Mouse (Mus musculus): ENCODE data around the gene Sfrp5. TPM values are rescaled to one million over a fixed set of nuclear protein-coding genes. Genes with fewer than 3 reads are reported as not detected.

Sfrp5 gene
- polyA plus RNA-seq, 1 experiment from 2014 or later = 5.7 TPM

DNA sequence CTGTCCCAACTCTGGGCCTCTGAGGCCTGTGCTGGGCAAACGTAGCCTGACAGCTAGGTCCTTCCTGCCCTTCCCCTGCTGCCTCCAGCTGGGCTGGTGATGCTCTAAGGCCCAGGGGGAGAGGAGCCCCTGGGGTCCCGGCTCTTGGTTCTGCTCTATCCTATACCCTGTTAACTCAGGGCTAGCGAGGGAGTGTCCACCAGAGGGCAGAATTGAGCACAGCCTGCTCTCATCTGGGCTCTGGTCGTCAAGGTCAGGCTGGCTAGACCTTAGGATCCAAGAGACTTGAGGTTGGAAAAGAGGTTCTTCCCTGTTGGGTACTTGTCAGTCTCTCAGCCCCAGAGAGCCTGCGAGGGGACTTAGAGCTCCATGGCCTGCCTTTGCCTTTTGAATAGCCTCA, 11.6 kb downstream of the Sfrp5 start:
- 15% methylated on average over 5 of the region's 5 CpGs for WGBS (ENCODE audit: insufficient replicate concordance)
- Histone ChIP-seq H3K4me3 (ENCODE audit: low read depth, low read length) (no peak overlapping the region), H3K27ac (ENCODE audit: low read depth, low read length) (no peak overlapping the region), H3K4me1 (ENCODE audit: control insufficient read depth, insufficient read depth, low read length) (0 out of 2 replicates have a peak, but pooled peaks cover 2% of the 10 kb centered on the region), H3K27me3 (ENCODE audit: control insufficient read depth, insufficient read depth, low read length) (no peaks in the 10 kb centered on the region), H3K9me3 (replicated peaks; ENCODE audit: control insufficient read depth, low read length) (no peaks in the 10 kb centered on the region), H3K36me3 (ENCODE audit: control insufficient read depth, insufficient read depth, low read length) (peaks cover 7% of the 10 kb centered on the region; the same call in 1 of the 2 replicates), H3K4me2 (no peak overlapping the region), H3K9ac (ENCODE audit: low read depth, low read length) (no peak overlapping the region)
- ATAC-seq (replicated peaks; ENCODE audit: insufficient number of reproducible peaks, low FRiP score, low TSS enrichment) = 0 out of 2 replicates have a peak, but pooled peaks have one; percentile 25

- Histone ChIP-seq H3K4me1 (ENCODE audit: control insufficient read depth, insufficient read depth, low read length) (0 out of 2 replicates have a peak, but pooled peaks cover 2% of the 10 kb centered on the region), H3K9me3 (replicated peaks; ENCODE audit: control insufficient read depth, low read length) (no peaks in the 10 kb centered on the region), H3K27ac (ENCODE audit: low read depth, low read length) (no peak overlapping the region), H3K9ac (ENCODE audit: low read depth, low read length) (no peak overlapping the region), H3K36me3 (ENCODE audit: control insufficient read depth, insufficient read depth, low read length) (peaks cover 8% of the 10 kb centered on the region; the same call in 1 of the 2 replicates), H3K4me2 (no peak overlapping the region), H3K27me3 (ENCODE audit: control insufficient read depth, insufficient read depth, low read length) (no peaks in the 10 kb centered on the region), H3K4me3 (ENCODE audit: low read depth, low read length) (no peak overlapping the region)
- WGBS (ENCODE audit: insufficient replicate concordance) = 70% methylated on average over 4 of the region's 4 CpGs
- no peak for ATAC-seq (replicated peaks; ENCODE audit: insufficient number of reproducible peaks, low FRiP score, low TSS enrichment)
Observed at GRCm38 (mm10) chr19:42189735-42190134, 12.3 kb downstream of the Sfrp5 start.

DNA sequence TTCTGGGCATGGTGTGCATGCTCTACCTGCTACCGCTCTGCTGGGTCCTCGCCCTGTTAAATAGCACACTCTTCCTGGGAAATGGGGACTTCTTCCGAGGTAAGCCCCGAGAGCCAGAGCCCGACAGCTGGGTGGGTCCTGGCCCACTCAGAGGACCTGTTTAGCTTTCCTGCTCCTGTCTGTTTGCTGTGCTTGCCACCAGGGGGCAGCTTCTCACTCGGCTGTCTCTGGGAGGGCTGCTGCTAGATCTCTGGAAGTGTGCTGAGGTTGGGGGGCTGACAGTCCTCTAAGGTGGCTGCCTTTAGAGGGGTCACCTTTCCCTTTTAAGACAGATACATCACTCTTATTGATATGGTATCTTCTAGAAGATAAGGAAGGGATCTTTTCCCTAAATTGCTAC, 19.4 kb downstream of the Sfrp5 start:
- Histone ChIP-seq H3K27ac (ENCODE audit: low read depth, low read length) (no peak overlapping the region), H3K4me3 (ENCODE audit: low read depth, low read length) (no peak overlapping the region), H3K9me3 (replicated peaks; ENCODE audit: control insufficient read depth, low read length) (no peaks in the 10 kb centered on the region), H3K9ac (ENCODE audit: low read depth, low read length) (no peak overlapping the region), H3K4me1 (ENCODE audit: control insufficient read depth, insufficient read depth, low read length) (no peaks in the 10 kb centered on the region), H3K27me3 (ENCODE audit: control insufficient read depth, insufficient read depth, low read length) (no peaks in the 10 kb centered on the region), H3K36me3 (ENCODE audit: control insufficient read depth, insufficient read depth, low read length) (peaks cover 17% of the 10 kb centered on the region), H3K4me2 (no peak overlapping the region)
- ATAC-seq (replicated peaks; ENCODE audit: insufficient number of reproducible peaks, low FRiP score, low TSS enrichment) = no peak
- 58% methylated on average over 6 of the region's 6 CpGs for whole genome bisulfite sequencing (ENCODE audit: insufficient replicate concordance)

DNA sequence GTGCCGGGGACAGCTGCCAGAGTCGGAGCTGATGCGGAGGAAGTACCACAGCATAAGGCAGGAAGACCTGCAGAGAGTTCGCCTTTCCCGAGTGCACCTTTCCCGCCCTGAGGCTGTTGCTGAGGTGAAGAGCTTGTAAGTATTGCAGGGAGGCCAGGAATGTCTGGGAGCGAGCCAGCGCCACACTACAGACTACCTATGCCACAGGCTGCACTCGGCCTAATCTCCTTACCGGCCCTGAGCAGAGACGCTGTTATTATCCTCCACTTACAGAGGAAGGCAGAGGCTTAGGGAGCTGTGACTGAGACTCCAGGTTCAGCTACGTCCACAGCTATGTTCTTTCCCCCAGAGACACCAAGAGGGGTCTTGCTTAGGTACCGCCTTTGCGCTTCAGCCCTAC, 22.7 kb downstream of the Sfrp5 start:
- no peaks in the 10 kb centered on the region for H3K9me3 ChIP-seq (replicated peaks; ENCODE audit: control insufficient read depth, low read length)
- H3K27ac ChIP-seq (ENCODE audit: low read depth, low read length) = no peak overlapping the region
- H3K36me3 ChIP-seq (ENCODE audit: control insufficient read depth, insufficient read depth, low read length) = peaks cover 14% of the 10 kb centered on the region
- 0 out of 2 replicates have a peak overlapping the region, but pooled peaks have one; percentile 16 for H3K9ac ChIP-seq (ENCODE audit: low read depth, low read length)
- H3K4me1 ChIP-seq (ENCODE audit: control insufficient read depth, insufficient read depth, low read length) = no peaks in the 10 kb centered on the region
- no peaks in the 10 kb centered on the region for H3K27me3 ChIP-seq (ENCODE audit: control insufficient read depth, insufficient read depth, low read length)
- no peak overlapping the region for H3K4me3 ChIP-seq (ENCODE audit: low read depth, low read length)
- WGBS (ENCODE audit: insufficient replicate concordance) = 85% methylated on average over 14 of the region's 14 CpGs
- no peak for ATAC-seq (replicated peaks; ENCODE audit: insufficient number of reproducible peaks, low FRiP score, low TSS enrichment)
- no peak overlapping the region for H3K4me2 ChIP-seq

DNA sequence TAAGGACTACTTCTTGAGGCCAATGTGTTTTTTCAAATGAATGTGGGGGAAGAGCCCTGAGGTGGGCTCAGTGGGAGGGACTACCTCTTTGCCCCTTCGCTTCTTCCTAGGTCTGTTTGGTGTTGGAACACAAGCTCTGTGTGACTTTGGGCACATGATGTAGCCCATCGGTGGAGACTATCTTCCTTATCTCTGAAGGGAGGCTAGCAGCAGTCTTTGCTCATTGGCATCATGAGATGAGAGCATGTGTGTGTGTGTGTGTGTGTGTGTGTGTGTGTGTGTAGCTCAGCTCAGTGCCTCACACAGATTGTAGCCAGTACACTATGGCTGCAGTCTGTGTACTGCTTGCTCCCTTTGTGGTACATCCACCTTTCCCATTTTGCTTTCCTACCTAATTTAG, 24.6 kb downstream of the Sfrp5 start:
- ATAC-seq (replicated peaks; ENCODE audit: insufficient number of reproducible peaks, low FRiP score, low TSS enrichment) = no peak
- Histone ChIP-seq H3K27me3 (ENCODE audit: control insufficient read depth, insufficient read depth, low read length) (no peaks in the 10 kb centered on the region), H3K9me3 (replicated peaks; ENCODE audit: control insufficient read depth, low read length) (no peaks in the 10 kb centered on the region), H3K4me3 (ENCODE audit: low read depth, low read length) (no peak overlapping the region), H3K27ac (ENCODE audit: low read depth, low read length) (no peak overlapping the region), H3K9ac (ENCODE audit: low read depth, low read length) (no peak overlapping the region), H3K4me1 (ENCODE audit: control insufficient read depth, insufficient read depth, low read length) (no peaks in the 10 kb centered on the region), H3K36me3 (ENCODE audit: control insufficient read depth, insufficient read depth, low read length) (peaks cover 10% of the 10 kb centered on the region), H3K4me2 (no peak overlapping the region)
- WGBS (ENCODE audit: insufficient replicate concordance) = 73% methylated on average over 2 of the region's 2 CpGs

- H3K27me3 ChIP-seq (ENCODE audit: control insufficient read depth, insufficient read depth, low read length) = no peaks in the 10 kb centered on the region
- H3K27ac ChIP-seq (ENCODE audit: low read depth, low read length) = no peak overlapping the region
- no peak for ATAC-seq (replicated peaks; ENCODE audit: insufficient number of reproducible peaks, low FRiP score, low TSS enrichment)
- no peak overlapping the region for H3K4me2 ChIP-seq
- H3K9me3 ChIP-seq (replicated peaks; ENCODE audit: control insufficient read depth, low read length) = no peaks in the 10 kb centered on the region
- no peaks in the 10 kb centered on the region for H3K4me1 ChIP-seq (ENCODE audit: control insufficient read depth, insufficient read depth, low read length)
- peaks cover 10% of the 10 kb centered on the region for H3K36me3 ChIP-seq (ENCODE audit: control insufficient read depth, insufficient read depth, low read length)
- H3K4me3 ChIP-seq (ENCODE audit: low read depth, low read length) = no peak overlapping the region
- WGBS (ENCODE audit: insufficient replicate concordance) = 65% methylated on average over 7 of the region's 7 CpGs
- no peak overlapping the region for H3K9ac ChIP-seq (ENCODE audit: low read depth, low read length)
Observed at GRCm38 (mm10) chr19:42176841-42177240, 25.2 kb downstream of the Sfrp5 start.

DNA sequence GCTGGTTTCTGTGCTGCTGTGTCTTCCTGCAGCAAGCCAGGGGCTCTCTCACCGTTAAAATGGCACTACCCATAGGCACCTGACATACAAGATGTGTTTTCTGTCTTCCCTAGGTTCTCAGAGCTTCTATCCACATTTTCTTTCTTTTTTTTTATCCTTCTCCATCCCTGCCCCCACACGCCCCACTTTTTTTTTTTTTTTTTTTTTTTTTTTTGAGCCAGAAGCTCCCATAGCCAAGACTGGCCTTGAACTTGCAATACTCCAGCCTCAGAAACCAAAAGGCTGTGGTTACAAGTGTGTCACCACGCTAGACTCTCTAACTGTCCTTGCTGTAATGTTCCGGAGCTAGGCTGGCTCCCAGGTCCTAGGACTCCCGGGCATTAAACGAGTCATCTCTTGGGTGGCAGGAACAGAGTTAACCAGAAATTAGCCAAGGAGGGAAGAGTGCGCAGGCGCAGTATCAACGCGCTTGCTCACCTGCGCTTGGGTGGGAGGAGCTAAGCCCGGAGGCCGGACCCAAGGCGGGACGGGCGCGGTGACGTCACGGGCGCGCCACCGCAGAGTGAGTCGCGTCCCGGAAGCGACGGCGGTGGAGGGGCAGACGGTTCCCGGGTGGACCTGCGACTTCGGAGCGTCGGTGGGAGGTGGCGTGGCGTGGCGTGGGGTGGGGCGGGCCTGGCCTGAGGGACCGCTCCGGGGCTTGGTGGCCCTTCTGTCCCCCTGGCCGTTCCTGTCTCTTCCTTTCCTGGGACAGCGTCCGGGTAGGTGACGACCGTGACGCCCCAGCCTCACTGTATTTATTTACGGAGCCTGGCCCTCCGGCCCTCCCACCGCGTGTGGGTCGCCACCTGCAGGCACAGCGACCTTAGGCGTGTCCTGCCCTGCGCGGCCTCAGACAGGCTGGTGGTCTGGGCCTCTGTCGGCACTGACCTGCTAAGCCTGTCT, 31.8 kb downstream of the Sfrp5 start:
- no peaks in the 10 kb centered on the region for H3K9me3 ChIP-seq (replicated peaks; ENCODE audit: control insufficient read depth, low read length)
- peaks cover 26% of the 10 kb centered on the region for H3K27me3 ChIP-seq (ENCODE audit: control insufficient read depth, insufficient read depth, low read length)
- H3K4me3 ChIP-seq (ENCODE audit: low read depth, low read length) = peak overlapping the region; percentile 91
- peak overlapping the region; percentile 47; the same call in 1 of the 2 replicates for H3K27ac ChIP-seq (ENCODE audit: low read depth, low read length)
- peak overlapping the region; percentile 84 for H3K4me2 ChIP-seq
- H3K9ac ChIP-seq (ENCODE audit: low read depth, low read length) = peak overlapping the region; percentile 95
- WGBS (ENCODE audit: insufficient replicate concordance) = 2% methylated on average over 48 of the region's 56 CpGs
- ATAC-seq (replicated peaks; ENCODE audit: insufficient number of reproducible peaks, low FRiP score, low TSS enrichment) = peak; percentile 88
- H3K4me1 ChIP-seq (ENCODE audit: control insufficient read depth, insufficient read depth, low read length) = peaks cover 14% of the 10 kb centered on the region; the same call in 1 of the 2 replicates
- no peaks in the 10 kb centered on the region for H3K36me3 ChIP-seq (ENCODE audit: control insufficient read depth, insufficient read depth, low read length)

- no peak overlapping the region for H3K4me3 ChIP-seq (ENCODE audit: low read depth, low read length)
- 58% methylated on average over 10 of the region's 10 CpGs for WGBS (ENCODE audit: insufficient replicate concordance)
- no peaks in the 10 kb centered on the region for H3K9me3 ChIP-seq (replicated peaks; ENCODE audit: control insufficient read depth, low read length)
- no peak overlapping the region for H3K27ac ChIP-seq (ENCODE audit: low read depth, low read length)
- peak overlapping the region; percentile 84; the same call in 1 of the 2 replicates for H3K4me2 ChIP-seq
- peaks cover 14% of the 10 kb centered on the region; the same call in 1 of the 2 replicates for H3K4me1 ChIP-seq (ENCODE audit: control insufficient read depth, insufficient read depth, low read length)
- H3K36me3 ChIP-seq (ENCODE audit: control insufficient read depth, insufficient read depth, low read length) = no peaks in the 10 kb centered on the region
- ATAC-seq (replicated peaks; ENCODE audit: insufficient number of reproducible peaks, low FRiP score, low TSS enrichment) = no peak
- H3K27me3 ChIP-seq (ENCODE audit: control insufficient read depth, insufficient read depth, low read length) = peaks cover 26% of the 10 kb centered on the region
- no peak overlapping the region for H3K9ac ChIP-seq (ENCODE audit: low read depth, low read length)
Observed at GRCm38 (mm10) chr19:42169322-42169975, 32.6 kb downstream of the Sfrp5 start.
